Mouse (Mus musculus) forebrain, embryonic 15.5 days (tissue): Measurements from ENCODE around the gene Zbtb41. TPM values are rescaled to one million over a fixed set of nuclear protein-coding genes. Genes with fewer than 3 reads are reported as not detected.
"Not testable (repeated sequence)": the region's sequence is repeated elsewhere in the genome, so short reads cannot be mapped to it uniquely, and the experiment has no call there.

Source experiments
- ATAC-seq: fragments of 200-750 bp; cut with Nextera tagmentation; replicated peaks from 2 replicates; pipeline ENCODE4 v1.8.0; 2017; ENCODE audit warnings: mild to moderate bottlenecking, moderate TSS enrichment, moderate library complexity
- H3K27ac ChIP-seq: fragments of 300-500 bp; sonication (generic); replicated peaks from 2 replicates; pipeline ENCODE4 v1.5.1; 2015; ENCODE audit warnings: mild to moderate bottlenecking, inconsistent platforms
- H3K27me3 ChIP-seq: fragments of 300-500 bp; sonication (generic); 2 replicates; pipeline ENCODE4 v1.6.1; 2015; ENCODE audit warnings: inconsistent platforms
- H3K36me3 ChIP-seq: fragments of 300-500 bp; sonication (generic); 2 replicates; pipeline ENCODE4 v1.6.1; 2015; ENCODE audit warnings: mild to moderate bottlenecking, inconsistent platforms
- H3K4me1 ChIP-seq: fragments of 300-500 bp; sonication (generic); 2 replicates; pipeline ENCODE4 v1.6.1; 2015; ENCODE audit warnings: inconsistent platforms
- H3K4me2 ChIP-seq: fragments of 300-500 bp; sonication (generic); replicated peaks from 2 replicates; pipeline ENCODE4 v1.6.1; 2015; ENCODE audit warnings: mild to moderate bottlenecking, inconsistent platforms
- H3K4me3 ChIP-seq: fragments of 300-500 bp; sonication (generic); 2 replicates; pipeline ENCODE4 v1.5.1; 2015; ENCODE audit warnings: mild to moderate bottlenecking, inconsistent platforms
- H3K9ac ChIP-seq: fragments of 300-500 bp; sonication (generic); replicated peaks from 2 replicates; pipeline ENCODE4 v1.6.1; 2015; ENCODE audit warnings: mild to moderate bottlenecking, inconsistent platforms
- H3K9me3 ChIP-seq: fragments of 300-500 bp; sonication (generic); 2 replicates; pipeline ENCODE4 v1.6.1; 2016; ENCODE audit warnings: inconsistent platforms
- WGBS: fragments of 180-500 bp; shearing (Covaris S2); methylation state at CpG from one replicate; pipeline ENCODE4 v1.1.7; 2015; ENCODE audit warnings: mixed read lengths; 5-methylcytosine and 5-hydroxymethylcytosine counted together
- polyA plus RNA-seq: library from polyadenylated mRNA; unstranded; fragments of >200 nt; fragmentation: Nextera tagmentation; extraction: Ambion mirVana; gene quantifications from 2 replicates; pipeline ENCODE4 v1.2.1, GENCODE M21; 2015

Gene Zbtb41
- 15.9 and 16.3 TPM in 2 replicates for polyA plus RNA-seq

GRCm38 (mm10) chr1:139421875-139422791 lies at the start of gene Zbtb41:
Gene Zbtb41, plus strand, starts transcription at chr1:139422288.
- H3K4me2 ChIP-seq: peak within 1 kb of the TSS; percentile 56
- H3K27me3 ChIP-seq: no peaks in the 10 kb centered on the region
- no peaks in the 10 kb centered on the region for H3K9me3 ChIP-seq
- peak; percentile 99 for ATAC-seq
- H3K4me3 ChIP-seq: peak within 1 kb of the TSS; percentile 98
- peak within 1 kb of the TSS; percentile 91 for H3K27ac ChIP-seq
- under 1% methylated on average over 78 of the region's 88 CpGs for WGBS
- H3K4me1 ChIP-seq: peaks cover 41% of the 10 kb centered on the region
- no peaks in the 10 kb centered on the region for H3K36me3 ChIP-seq
- peak within 1 kb of the TSS; percentile 92 for H3K9ac ChIP-seq

GRCm38 (mm10) chr1:139375900-139376299 lies 46.2 kb upstream of the Zbtb41 start:
- no peaks in the 10 kb centered on the region for H3K36me3 ChIP-seq
- H3K9ac ChIP-seq: no peak overlapping the region; the same call in 1 of the 2 replicates
- no peaks in the 10 kb centered on the region for H3K27me3 ChIP-seq
- H3K4me3 ChIP-seq: peak overlapping the region; percentile 18
- 0 out of 2 replicates have a peak overlapping the region, but pooled peaks have one; percentile 17 for H3K27ac ChIP-seq
- H3K9me3 ChIP-seq: no peaks in the 10 kb centered on the region
- peak; percentile 76 for ATAC-seq
- H3K4me2 ChIP-seq: peak overlapping the region; percentile 35
- H3K4me1 ChIP-seq: peaks cover 15% of the 10 kb centered on the region
- WGBS: 5% methylated on average over 6 of the region's 6 CpGs

DNA sequence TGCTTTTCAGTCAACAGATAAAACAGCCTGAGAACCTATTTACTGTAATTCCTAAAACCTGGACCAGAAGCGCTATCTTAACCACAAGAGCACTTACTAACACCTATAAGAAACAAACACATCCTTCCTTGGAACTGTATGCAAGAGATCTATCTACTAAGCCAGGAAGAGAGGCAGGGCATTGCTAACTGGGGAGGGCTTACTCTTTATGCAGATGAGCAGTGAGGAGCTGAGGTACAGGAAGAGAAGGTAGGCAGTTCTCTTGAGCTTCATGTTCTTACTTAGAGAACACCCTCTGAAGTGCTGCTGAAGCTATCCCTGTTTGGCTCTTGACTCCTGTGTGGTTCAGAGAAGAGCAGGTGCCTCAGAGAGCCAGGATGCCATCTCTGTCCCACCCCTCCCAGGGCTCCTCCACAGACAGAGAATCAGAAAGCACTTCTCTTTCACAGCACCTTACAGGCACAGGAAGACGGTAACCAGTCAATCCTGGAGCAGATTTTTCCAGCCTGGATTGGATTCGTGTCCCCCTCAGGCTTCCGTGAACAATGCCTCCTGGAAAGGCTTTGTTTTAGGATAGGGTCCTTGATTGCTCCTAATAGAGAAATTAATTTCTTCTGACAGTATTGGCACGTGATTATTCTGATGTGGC lies 45.3 kb upstream of the Zbtb41 start, which contains the start of gene Crb1:
Crb1 (minus strand) TSS at position 463 of the 649 bp plus-strand sequence.
- no peaks in the 10 kb centered on the region for H3K9me3 ChIP-seq
- peak within 1 kb of the TSS; percentile 35 for H3K4me2 ChIP-seq
- WGBS: 6% methylated on average over 5 of the region's 5 CpGs
- peak within 1 kb of the TSS; percentile 38 for H3K9ac ChIP-seq
- H3K36me3 ChIP-seq: no peaks in the 10 kb centered on the region
- peak within 1 kb of the TSS; percentile 30 for H3K4me3 ChIP-seq
- peak; percentile 83 for ATAC-seq
- H3K27ac ChIP-seq: peak within 1 kb of the TSS; percentile 51
- peaks cover 15% of the 10 kb centered on the region for H3K4me1 ChIP-seq
- H3K27me3 ChIP-seq: no peaks in the 10 kb centered on the region

GRCm38 (mm10) chr1:139378861-139379620 lies 43.0 kb upstream of the Zbtb41 start:
- 25% methylated on average over 11 of the region's 11 CpGs for WGBS
- Histone ChIP-seq H3K36me3 (no peaks in the 10 kb centered on the region), H3K4me3 (no peak overlapping the region), H3K27ac (no peak overlapping the region), H3K4me1 (peaks cover 15% of the 10 kb centered on the region), H3K9ac (no peak overlapping the region), H3K4me2 (no peak overlapping the region), H3K9me3 (no peaks in the 10 kb centered on the region), H3K27me3 (no peaks in the 10 kb centered on the region)
- ATAC-seq: peak; percentile 30; the same call in 1 of the 2 replicates

DNA sequence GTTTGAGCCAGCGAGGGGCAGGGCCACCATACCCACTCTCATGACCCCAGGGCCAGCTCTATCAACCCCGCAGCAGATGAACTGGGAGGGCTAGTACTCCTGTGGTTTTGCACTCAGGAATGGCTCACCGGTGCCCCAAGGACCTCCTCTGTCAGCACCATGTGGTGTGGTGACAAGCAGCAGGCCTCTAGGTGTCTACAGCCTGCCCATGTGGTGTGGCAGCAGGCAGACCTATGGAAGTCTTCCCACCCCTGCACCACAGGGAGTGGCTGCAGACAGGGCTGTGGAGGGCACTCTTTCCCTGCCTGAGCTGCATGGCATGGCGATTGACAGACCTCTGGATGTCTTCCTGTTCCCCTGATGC lies 42.5 kb upstream of the Zbtb41 start:
- Histone ChIP-seq H3K9me3 (no peaks in the 10 kb centered on the region), H3K4me1 (peaks cover 15% of the 10 kb centered on the region), H3K9ac (no peak overlapping the region), H3K36me3 (no peaks in the 10 kb centered on the region), H3K27ac (no peak overlapping the region), H3K4me2 (no peak overlapping the region), H3K4me3 (no peak overlapping the region), H3K27me3 (no peaks in the 10 kb centered on the region)
- 29% methylated on average over 4 of the region's 4 CpGs for WGBS
- ATAC-seq: no peak

GRCm38 (mm10) chr1:139391747-139392146 lies 30.3 kb upstream of the Zbtb41 start:
- H3K9ac ChIP-seq: no peak overlapping the region
- no peaks in the 10 kb centered on the region for H3K36me3 ChIP-seq
- no peaks in the 10 kb centered on the region for H3K4me1 ChIP-seq
- H3K4me3 ChIP-seq: no peak overlapping the region
- ATAC-seq: no peak
- WGBS: 48% methylated on average over 2 of the region's 2 CpGs
- no peaks in the 10 kb centered on the region for H3K9me3 ChIP-seq
- no peak overlapping the region for H3K4me2 ChIP-seq
- H3K27ac ChIP-seq: no peak overlapping the region
- H3K27me3 ChIP-seq: no peaks in the 10 kb centered on the region

DNA sequence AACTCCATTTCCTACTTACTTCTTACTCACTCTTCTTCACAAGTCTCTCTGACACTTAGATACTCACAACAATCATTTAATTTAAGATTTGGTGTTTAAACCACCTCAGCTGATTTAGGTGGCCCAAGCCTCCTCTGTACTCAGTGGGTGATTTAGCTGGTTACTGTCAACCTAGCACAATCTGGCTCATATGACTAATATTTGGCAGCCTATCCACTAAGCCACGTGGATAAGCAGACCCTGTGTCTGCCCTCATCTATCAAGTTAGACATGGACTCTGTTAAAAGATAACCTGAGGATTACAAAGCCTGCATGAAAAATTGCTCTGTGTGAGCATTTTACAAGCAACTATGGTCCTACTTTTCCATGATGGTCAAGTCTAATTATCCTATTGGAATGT lies 25.5 kb upstream of the Zbtb41 start:
- Histone ChIP-seq H3K27ac (no peak overlapping the region), H3K4me2 (no peak overlapping the region), H3K36me3 (no peaks in the 10 kb centered on the region), H3K9me3 (no peaks in the 10 kb centered on the region), H3K27me3 (no peaks in the 10 kb centered on the region), H3K4me1 (no peaks in the 10 kb centered on the region), H3K4me3 (no peak overlapping the region), H3K9ac (no peak overlapping the region)
- WGBS: 71% methylated on average over 1 of the region's 1 CpGs
- ATAC-seq: no peak

- H3K4me2 ChIP-seq: no peak overlapping the region
- no peaks in the 10 kb centered on the region for H3K4me1 ChIP-seq
- no peak for ATAC-seq
- H3K9ac ChIP-seq: no peak overlapping the region
- H3K4me3 ChIP-seq: no peak overlapping the region
- H3K9me3 ChIP-seq: no peaks in the 10 kb centered on the region
- no peak overlapping the region for H3K27ac ChIP-seq
- no peaks in the 10 kb centered on the region for H3K27me3 ChIP-seq
- H3K36me3 ChIP-seq: no peaks in the 10 kb centered on the region
Measured at GRCm38 (mm10) chr1:139405766-139406165, 16.3 kb upstream of the Zbtb41 start.

GRCm38 (mm10) chr1:139407701-139408100 lies 14.4 kb upstream of the Zbtb41 start:
- Histone ChIP-seq H3K9me3 (no peaks in the 10 kb centered on the region), H3K4me3 (no peak overlapping the region), H3K4me1 (no peaks in the 10 kb centered on the region), H3K27ac (no peak overlapping the region), H3K9ac (no peak overlapping the region), H3K4me2 (no peak overlapping the region), H3K36me3 (no peaks in the 10 kb centered on the region), H3K27me3 (no peaks in the 10 kb centered on the region)
- 54% methylated on average over 5 of the region's 5 CpGs for WGBS
- no peak for ATAC-seq

GRCm38 (mm10) chr1:139412365-139412764 lies 9.7 kb upstream of the Zbtb41 start:
- 84% methylated on average over 2 of the region's 2 CpGs for WGBS
- not testable (repeated sequence) for H3K27me3 ChIP-seq, H3K9ac ChIP-seq, H3K9me3 ChIP-seq, H3K36me3 ChIP-seq, H3K27ac ChIP-seq, H3K4me2 ChIP-seq, H3K4me3 ChIP-seq, ATAC-seq, H3K4me1 ChIP-seq

DNA sequence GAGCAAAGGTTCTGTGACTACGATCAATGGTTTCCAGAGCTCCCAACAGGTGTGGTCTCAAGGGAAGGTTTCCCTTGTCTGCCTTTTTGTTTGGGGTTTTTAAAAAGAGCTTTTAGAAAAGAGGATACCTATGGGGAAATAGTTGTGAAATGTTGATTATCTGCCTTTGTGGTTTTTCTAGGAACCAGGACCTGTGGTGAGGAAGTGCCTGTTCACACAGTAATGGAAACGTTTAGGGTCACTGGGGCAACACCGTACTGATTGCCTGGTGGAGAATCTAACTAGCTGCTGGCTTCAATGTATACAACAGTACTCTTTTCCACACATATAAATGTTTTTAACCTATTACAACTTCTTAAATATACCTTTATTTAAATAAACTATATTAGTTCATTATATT lies 8.6 kb upstream of the Zbtb41 start:
- no peaks in the 10 kb centered on the region for H3K4me1 ChIP-seq
- H3K36me3 ChIP-seq: no peaks in the 10 kb centered on the region
- no peaks in the 10 kb centered on the region for H3K27me3 ChIP-seq
- H3K9me3 ChIP-seq: no peaks in the 10 kb centered on the region
- no peak overlapping the region for H3K27ac ChIP-seq
- H3K4me2 ChIP-seq: no peak overlapping the region
- ATAC-seq: no peak
- no peak overlapping the region for H3K9ac ChIP-seq
- WGBS: 86% methylated on average over 3 of the region's 3 CpGs
- H3K4me3 ChIP-seq: no peak overlapping the region

DNA sequence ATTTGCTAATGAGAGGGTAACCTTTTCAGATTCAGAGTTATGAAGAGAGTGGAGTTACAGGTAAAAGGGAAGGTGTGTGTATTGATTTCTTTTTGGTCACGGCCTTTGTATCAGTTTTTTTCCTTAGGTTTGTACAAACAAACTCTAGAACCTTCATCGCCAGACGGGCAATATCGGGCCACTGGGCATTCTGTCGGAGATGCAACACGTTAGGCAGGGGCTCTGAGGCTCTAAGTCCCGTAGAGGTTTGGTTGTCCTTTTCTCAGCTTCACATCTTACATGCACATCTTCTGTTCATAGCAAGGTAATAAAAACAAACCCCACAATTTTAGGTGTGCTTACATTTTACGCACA lies 590 bp upstream of the Zbtb41 start:
- Histone ChIP-seq H3K4me1 (peaks cover 36% of the 10 kb centered on the region), H3K4me2 (peak overlapping the region; percentile 56), H3K27me3 (no peaks in the 10 kb centered on the region), H3K9me3 (no peaks in the 10 kb centered on the region), H3K9ac (peak overlapping the region; percentile 92), H3K27ac (peak overlapping the region; percentile 91; the same call in 1 of the 2 replicates), H3K36me3 (no peaks in the 10 kb centered on the region), H3K4me3 (peak overlapping the region; percentile 98)
- WGBS: 4% methylated on average over 8 of the region's 8 CpGs
- ATAC-seq: no peak; the same call in 1 of the 2 replicates
